Mouse (Mus musculus) neural tube, embryonic 13.5 days (tissue): ENCODE data around the gene Cphx2. TPM values are rescaled to one million over a fixed set of nuclear protein-coding genes. Genes with fewer than 3 reads are reported as not detected.
"Not testable (repeated sequence)": the region's sequence is repeated elsewhere in the genome, so short reads cannot be mapped to it uniquely, and the experiment has no call there.

Experiments
- ATAC-seq: fragments of 200-750 bp; cut with Nextera tagmentation; 2 replicates; pipeline ENCODE4 v1.8.0; 2017; ENCODE audit warnings: low read depth, mild to moderate bottlenecking, moderate TSS enrichment, moderate library complexity
- H3K27ac ChIP-seq: fragments of 300-500 bp; sonication (generic); replicated peaks from 2 replicates; pipeline ENCODE4 v1.5.1; 2015; ENCODE audit warnings: moderate library complexity, mild to moderate bottlenecking, inconsistent platforms
- H3K27me3 ChIP-seq: fragments of 300-500 bp; sonication (generic); 2 replicates; pipeline ENCODE4 v1.6.1; 2015; ENCODE audit warnings: mild to moderate bottlenecking, inconsistent platforms
- H3K36me3 ChIP-seq: fragments of 300-500 bp; sonication (generic); 2 replicates; pipeline ENCODE4 v1.6.1; 2015; ENCODE audit warnings: mild to moderate bottlenecking, inconsistent platforms
- H3K4me1 ChIP-seq: fragments of 300-500 bp; sonication (generic); replicated peaks from 2 replicates; pipeline ENCODE4 v1.6.1; 2015; ENCODE audit warnings: inconsistent platforms
- H3K4me2 ChIP-seq: fragments of 300-500 bp; sonication (generic); 2 replicates; pipeline ENCODE4 v1.6.1; 2015; ENCODE audit warnings: inconsistent platforms, mild to moderate bottlenecking, moderate library complexity
- H3K4me3 ChIP-seq: fragments of 300-500 bp; sonication (generic); 2 replicates; pipeline ENCODE4 v1.5.1; 2015; ENCODE audit warnings: mild to moderate bottlenecking, inconsistent platforms
- H3K9ac ChIP-seq: fragments of 300-500 bp; sonication (generic); 2 replicates; pipeline ENCODE4 v1.6.1; 2015; ENCODE audit warnings: moderate library complexity, mild to moderate bottlenecking, inconsistent platforms
- H3K9me3 ChIP-seq: fragments of 300-500 bp; sonication (generic); 2 replicates; pipeline ENCODE4 v1.6.1; 2016; ENCODE audit warnings: inconsistent platforms
- WGBS: fragments of 180-500 bp; shearing (Covaris S2); methylation state at CpG from one replicate; pipeline ENCODE4 v1.1.7; 2015; 5-methylcytosine and 5-hydroxymethylcytosine counted together
- polyA plus RNA-seq: library from polyadenylated mRNA; unstranded; fragments of >200 nt; fragmentation: Nextera tagmentation; extraction: Ambion mirVana; gene quantifications from 2 replicates; pipeline ENCODE4 v1.2.1, GENCODE M21; 2015

Gene Cphx2
- polyA plus RNA-seq, 1 experiment from 2014 or later, result not detected

- not testable (repeated sequence) for H3K9ac ChIP-seq, H3K9me3 ChIP-seq, H3K4me2 ChIP-seq, H3K27me3 ChIP-seq, H3K4me3 ChIP-seq, H3K36me3 ChIP-seq, ATAC-seq, H3K4me1 ChIP-seq, H3K27ac ChIP-seq
- no CpG with 5 or more reads among the region's 3 CpGs for WGBS
These were observed 16.3 kb downstream of the Cphx2 start for GRCm38 (mm10) chr14:26097622-26098021.

DNA sequence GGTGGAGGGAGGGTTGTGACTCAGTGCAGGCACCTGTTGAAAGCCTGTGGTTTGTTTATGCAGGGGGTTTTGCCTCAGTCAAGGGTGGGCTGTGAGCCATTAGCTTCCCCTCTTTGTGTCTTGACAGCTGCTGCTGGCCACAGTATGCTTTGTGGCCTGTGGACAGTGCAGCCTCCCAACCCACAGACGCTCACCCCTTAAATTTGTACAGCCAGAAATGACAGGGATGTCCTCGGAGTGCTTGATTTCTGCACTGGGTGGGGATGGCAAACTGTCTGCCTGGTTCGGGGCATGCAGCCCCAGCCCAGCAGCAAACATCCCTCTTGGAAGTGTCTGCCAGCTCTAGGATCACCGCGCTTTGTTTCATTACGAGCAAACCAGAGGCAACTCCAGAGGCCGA is 36.8 kb downstream of the Cphx2 start, which contains the start of gene Duxbl2:
Gene Duxbl2, plus strand, starts transcription at position 200 of the 400 bp plus-strand sequence.
- no CpG with 5 or more reads among the region's 7 CpGs for WGBS

GRCm38 (mm10) chr14:26118550-26119000 is 37.3 kb downstream of the Cphx2 start:
- H3K4me2 ChIP-seq, result not testable (repeated sequence)
- WGBS, result no CpG with 5 or more reads among the region's 18 CpGs
- peak; percentile 94 for ATAC-seq

More for the DNA sequence above, 36.8 kb downstream of the Cphx2 start, which contains the start of gene Duxbl2:
- not testable (repeated sequence) for H3K9ac ChIP-seq, H3K4me1 ChIP-seq, H3K4me2 ChIP-seq, H3K27me3 ChIP-seq, H3K9me3 ChIP-seq, H3K36me3 ChIP-seq, H3K4me3 ChIP-seq, H3K27ac ChIP-seq
- ATAC-seq, result peak; percentile 74

DNA sequence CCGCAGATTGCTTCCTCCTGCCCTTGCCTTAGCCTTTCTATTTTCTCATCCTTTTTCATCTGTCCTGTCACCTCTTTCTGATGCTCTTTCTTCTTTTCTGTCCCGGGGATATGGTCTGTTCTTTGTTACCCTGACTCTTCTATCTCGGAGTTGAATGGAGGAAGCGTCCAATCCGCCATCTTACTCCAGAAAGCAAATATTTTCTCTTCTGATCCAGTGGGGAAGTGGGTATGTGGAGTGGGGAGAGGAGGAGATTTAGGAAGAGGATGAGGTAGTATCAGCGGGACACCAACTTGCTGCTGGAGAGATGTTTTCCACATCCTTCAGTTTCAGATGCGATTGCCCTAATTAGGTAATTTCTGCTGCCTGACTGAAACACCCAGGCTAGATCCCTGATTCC is 37.8 kb downstream of the Cphx2 start:
- H3K36me3 ChIP-seq, H3K27ac ChIP-seq, H3K27me3 ChIP-seq, H3K9ac ChIP-seq, H3K9me3 ChIP-seq, H3K4me2 ChIP-seq, H3K4me3 ChIP-seq, H3K4me1 ChIP-seq, ATAC-seq: not testable (repeated sequence)
- no CpG with 5 or more reads among the region's 7 CpGs for WGBS

More at GRCm38 (mm10) chr14:26118550-26119000, 37.3 kb downstream of the Cphx2 start:
- H3K9ac ChIP-seq, H3K36me3 ChIP-seq, H3K4me3 ChIP-seq, H3K27me3 ChIP-seq, H3K9me3 ChIP-seq, H3K27ac ChIP-seq, H3K4me1 ChIP-seq: not testable (repeated sequence)

Other genes starting within 250 kb of the Cphx2 start
- gene Anxa11, start 239.4 kb upstream of the Cphx2 start, polyA plus RNA-seq, result 3.1 and 3.7 TPM in 2 replicates
- gene Plac9a, start 178.4 kb upstream of the Cphx2 start, polyA plus RNA-seq, result not detected in 2 replicates
- 2.4 and 3.9 TPM in 2 replicates for gene Tmem254a, start 153.8 kb upstream of the Cphx2 start, polyA plus RNA-seq
- gene Cphx1, start 143.2 kb upstream of the Cphx2 start, polyA plus RNA-seq, result not detected in 2 replicates
- gene Duxbl1, start 102.9 kb upstream of the Cphx2 start, polyA plus RNA-seq, result 3.0 and 3.1 TPM in 2 replicates
- gene Gm9780, start 38.8 kb upstream of the Cphx2 start, polyA plus RNA-seq, result 4.2 and 6.8 TPM in 2 replicates
- 20.2 and 23.7 TPM in 2 replicates for gene Tmem254c, start 14.2 kb upstream of the Cphx2 start, polyA plus RNA-seq
- not detected in 2 replicates for gene Cphx3, start 781 bp downstream of the Cphx2 start, polyA plus RNA-seq
- gene Duxbl2, start 36.8 kb downstream of the Cphx2 start, polyA plus RNA-seq, result 0.59 TPM in 1 of 2 replicates, not detected in the other
- 2.7 and 4.1 TPM in 2 replicates for gene Plac9b, start 101.0 kb downstream of the Cphx2 start, polyA plus RNA-seq
- 20.7 and 23.4 TPM in 2 replicates for gene Tmem254b, start 125.5 kb downstream of the Cphx2 start, polyA plus RNA-seq
- gene Duxbl3, start 176.4 kb downstream of the Cphx2 start, polyA plus RNA-seq, result 3.8 and 4.4 TPM in 2 replicates